Mouse (Mus musculus) midbrain, postnatal 0 days (tissue): ENCODE measurements at regions not wholly inside any gene's neighbourhood (a gene's known extent, or its start where the extent isn't known, plus 50 kb on each side); places are given as distances from the start of the nearest gene placed in this dataset.

Experiments
- ATAC-seq: fragments of 200-750 bp; cut with Nextera tagmentation; 2 replicates; pipeline ENCODE4 v1.8.0; 2017; ENCODE audit warnings: moderate number of reproducible peaks, mild to moderate bottlenecking, moderate TSS enrichment, moderate library complexity; ENCODE audit not compliant: low FRiP score
- DNase-seq: peaks from one replicate; pipeline ENCODE4 v3.0.0-alpha.2; 2015; ENCODE audit warnings: low spot score
- H3K27ac ChIP-seq: fragments of 300-500 bp; sonication (generic); 2 replicates; pipeline ENCODE4 v1.5.1; 2014; ENCODE audit warnings: low read depth, mild to moderate bottlenecking, low read length, mixed read lengths
- H3K27me3 ChIP-seq: fragments of 300-500 bp; sonication (generic); 2 replicates; pipeline ENCODE4 v1.6.1; 2014; ENCODE audit warnings: low read length, control low read depth, mixed read lengths; ENCODE audit not compliant: insufficient read depth
- H3K36me3 ChIP-seq: fragments of 300-500 bp; sonication (generic); 2 replicates; pipeline ENCODE4 v1.6.1; 2014; ENCODE audit warnings: low read length, control low read depth, mixed read lengths; ENCODE audit not compliant: insufficient read depth
- H3K4me1 ChIP-seq: fragments of 300-500 bp; sonication (generic); 2 replicates; pipeline ENCODE4 v1.6.1; 2014; ENCODE audit warnings: mild to moderate bottlenecking, control low read depth, antibody characterized with exemption, low read length, mixed read lengths; ENCODE audit not compliant: insufficient read depth
- H3K4me2 ChIP-seq: fragments of 300-500 bp; sonication (generic); 2 replicates; pipeline ENCODE4 v1.6.1; 2014; ENCODE audit warnings: low read depth, mild to moderate bottlenecking, low read length, mixed read lengths; ENCODE audit not compliant: poor library complexity, severe bottlenecking
- H3K4me3 ChIP-seq: fragments of 300-500 bp; sonication (generic); 2 replicates; pipeline ENCODE4 v1.5.1; 2014; ENCODE audit warnings: low read depth, mild to moderate bottlenecking, low read length, moderate library complexity
- H3K9ac ChIP-seq: fragments of 300-500 bp; sonication (generic); replicated peaks from 2 replicates; pipeline ENCODE4 v1.6.1; 2014; ENCODE audit warnings: mild to moderate bottlenecking, low read length, moderate library complexity, mixed read lengths; ENCODE audit not compliant: poor library complexity, severe bottlenecking
- H3K9me3 ChIP-seq: fragments of 300-500 bp; sonication (generic); 2 replicates; pipeline ENCODE4 v1.6.1; 2016; ENCODE audit warnings: low read length, control low read depth
- CTCF ChIP-seq: IDR thresholded peaks from 2 replicates; pipeline ENCODE4 v1.5.1; 2016; ENCODE audit warnings: antibody characterized with exemption, mild to moderate bottlenecking
- WGBS: fragments of 180-500 bp; shearing (Covaris S2); extraction: QIAGEN DNeasy Blood & Tissue Kit; methylation state at CpG from one replicate; pipeline ENCODE4 v1.1.7; 2014; 5-methylcytosine and 5-hydroxymethylcytosine counted together

- WGBS: 56% methylated on average over 6 of the region's 6 CpGs
Observed at GRCm38 (mm10) chr7:74928226-74928927, 373.8 kb upstream of the Slco3a1 start.

GRCm38 (mm10) chr7:74926729-74927128 lies 372.1 kb upstream of the Slco3a1 start:
- ATAC-seq: no peak
- H3K4me2 ChIP-seq: no peak overlapping the region
- no peaks in the 10 kb centered on the region for H3K36me3 ChIP-seq
- no peaks in the 10 kb centered on the region for H3K4me1 ChIP-seq
- no peak overlapping the region for H3K4me3 ChIP-seq
- no peak overlapping the region for H3K9ac ChIP-seq
- 76% methylated on average over 2 of the region's 2 CpGs for WGBS
- TF ChIP-seq CTCF: no peak
- H3K27ac ChIP-seq: no peak overlapping the region
- H3K9me3 ChIP-seq: no peaks in the 10 kb centered on the region
- DNase-seq: no peak
- no peaks in the 10 kb centered on the region for H3K27me3 ChIP-seq

More at GRCm38 (mm10) chr7:74928226-74928927, 373.8 kb upstream of the Slco3a1 start:
- Histone ChIP-seq H3K4me2 (no peak overlapping the region), H3K27ac (no peak overlapping the region), H3K36me3 (no peaks in the 10 kb centered on the region), H3K9me3 (no peaks in the 10 kb centered on the region), H3K4me3 (no peak overlapping the region), H3K9ac (no peak overlapping the region), H3K27me3 (no peaks in the 10 kb centered on the region), H3K4me1 (no peaks in the 10 kb centered on the region)
- ATAC-seq (no peak), DNase-seq (no peak)
- TF ChIP-seq CTCF: no peak

- H3K4me1 ChIP-seq: no peaks in the 10 kb centered on the region
- no peaks in the 10 kb centered on the region for H3K27me3 ChIP-seq
- H3K4me3 ChIP-seq: no peak overlapping the region
- H3K9me3 ChIP-seq: no peaks in the 10 kb centered on the region
- ATAC-seq (no peak), DNase-seq (no peak)
- no peak overlapping the region for H3K27ac ChIP-seq
- H3K36me3 ChIP-seq: no peaks in the 10 kb centered on the region
- TF ChIP-seq CTCF: no peak
- 92% methylated on average over 1 of the region's 1 CpGs for WGBS
- H3K9ac ChIP-seq: no peak overlapping the region
- no peak overlapping the region for H3K4me2 ChIP-seq
Observed at GRCm38 (mm10) chr7:74924156-74924555, 369.6 kb upstream of the Slco3a1 start.

GRCm38 (mm10) chr7:74908311-74908962 lies 353.9 kb upstream of the Slco3a1 start:
- H3K36me3 ChIP-seq: no peaks in the 10 kb centered on the region
- H3K27ac ChIP-seq: no peak overlapping the region
- H3K4me3 ChIP-seq: no peak overlapping the region
- DNase-seq (no peak), ATAC-seq (no peak)
- no peaks in the 10 kb centered on the region for H3K27me3 ChIP-seq
- whole genome bisulfite sequencing: 69% methylated on average over 3 of the region's 3 CpGs
- H3K9ac ChIP-seq: no peak overlapping the region
- H3K4me1 ChIP-seq: no peaks in the 10 kb centered on the region
- no peak overlapping the region for H3K4me2 ChIP-seq
- TF ChIP-seq CTCF: no peak
- no peaks in the 10 kb centered on the region for H3K9me3 ChIP-seq

GRCm38 (mm10) chr7:74907391-74907790 lies 352.8 kb upstream of the Slco3a1 start:
- Histone ChIP-seq H3K4me1 (no peaks in the 10 kb centered on the region), H3K36me3 (no peaks in the 10 kb centered on the region), H3K9ac (no peak overlapping the region), H3K4me2 (no peak overlapping the region), H3K9me3 (no peaks in the 10 kb centered on the region), H3K27me3 (no peaks in the 10 kb centered on the region), H3K4me3 (no peak overlapping the region), H3K27ac (no peak overlapping the region)
- DNase-seq (no peak), ATAC-seq (no peak)
- 68% methylated on average over 1 of the region's 1 CpGs for WGBS
- TF ChIP-seq CTCF: no peak

GRCm38 (mm10) chr7:74877466-74877865 lies 322.9 kb upstream of the Slco3a1 start:
- H3K9ac ChIP-seq: no peak overlapping the region
- H3K4me2 ChIP-seq: no peak overlapping the region
- no peaks in the 10 kb centered on the region for H3K9me3 ChIP-seq
- no peak for DNase-seq
- H3K4me3 ChIP-seq: no peak overlapping the region
- no peaks in the 10 kb centered on the region for H3K4me1 ChIP-seq
- no peaks in the 10 kb centered on the region for H3K27me3 ChIP-seq
- 80% methylated on average over 3 of the region's 3 CpGs for WGBS
- no peak overlapping the region for H3K27ac ChIP-seq
- H3K36me3 ChIP-seq: no peaks in the 10 kb centered on the region
- TF ChIP-seq CTCF: no peak
- no peak for ATAC-seq
